Mouse (Mus musculus) v-Abl transformed pro-B cells (cell line): ENCODE data around the gene Hyls1.

Source experiments
- in situ Hi-C, 2 experiments: fragments of 400-800 bp; cut with MboI; formaldehyde crosslinking; loops; one replicate each; pipeline ENCODE4 v1.15.1; 2025; ENCODE audit not compliant: unreplicated experiment in 2 of 2

Gene Hyls1

DNA sequence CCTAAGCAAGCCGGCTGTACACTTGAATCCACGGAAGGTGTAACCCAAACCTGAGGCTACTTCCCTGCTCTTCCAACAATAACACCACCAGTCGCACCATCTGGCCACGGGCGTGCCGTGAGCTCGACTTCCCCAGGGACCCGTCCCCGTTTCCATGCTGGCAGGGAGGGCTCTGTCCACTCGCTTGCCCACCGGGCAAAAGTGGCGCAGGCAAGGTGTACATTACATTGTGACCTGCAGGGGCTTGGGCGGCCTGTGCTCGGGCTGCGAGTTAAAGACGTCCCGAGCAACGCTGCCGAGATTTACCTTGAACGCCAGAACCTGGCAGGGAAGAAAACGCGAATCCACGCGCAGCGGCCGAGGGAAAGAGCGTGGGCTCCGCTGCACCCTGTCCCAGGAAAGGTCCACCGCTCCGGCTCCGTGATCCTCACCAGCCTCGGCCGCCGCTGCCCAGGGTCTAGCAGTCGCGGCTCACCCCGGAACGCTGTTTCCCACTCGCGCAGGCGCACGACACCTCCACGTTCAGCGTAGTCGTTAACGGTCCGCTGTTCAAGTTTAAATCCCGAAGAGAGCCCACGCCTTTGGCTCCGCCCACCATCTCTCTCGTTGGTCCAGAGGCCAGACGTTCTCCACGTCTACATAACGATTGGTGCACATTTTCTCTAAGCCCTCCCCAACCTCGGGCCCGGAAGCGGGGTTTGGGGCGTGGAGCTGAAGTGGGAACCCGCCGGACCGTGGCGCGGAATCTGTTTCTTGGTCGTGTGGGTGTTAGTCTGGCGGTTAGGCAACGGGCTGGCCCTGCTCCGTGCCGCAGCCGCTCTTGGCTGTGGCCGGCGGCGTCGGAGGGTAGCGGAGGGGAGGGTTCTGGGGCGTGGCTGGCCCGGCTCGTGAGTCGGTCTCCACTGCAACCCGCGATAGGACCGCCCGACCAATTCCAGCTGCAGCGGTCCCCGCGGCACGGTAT, at the start of gene Hyls1, which contains the start of gene Pate2:
Hyls1 (minus strand) TSS at position 828 of the 964 bp plus-strand sequence.
Pate2 (plus strand) TSS at position 714 of the 964 bp plus-strand sequence.
- in situ Hi-C loops, result loop anchor here (10.0 to 25.0 kb wide), 5 partner anchors 365 to 1767 kb away; partner anchors contain the start of genes Ccdc15 (in 1 of the 2), Srpr (in 1 of the 2), Stt3a (in 1 of the 2) and Tirap (in 1 of the 2)

DNA sequence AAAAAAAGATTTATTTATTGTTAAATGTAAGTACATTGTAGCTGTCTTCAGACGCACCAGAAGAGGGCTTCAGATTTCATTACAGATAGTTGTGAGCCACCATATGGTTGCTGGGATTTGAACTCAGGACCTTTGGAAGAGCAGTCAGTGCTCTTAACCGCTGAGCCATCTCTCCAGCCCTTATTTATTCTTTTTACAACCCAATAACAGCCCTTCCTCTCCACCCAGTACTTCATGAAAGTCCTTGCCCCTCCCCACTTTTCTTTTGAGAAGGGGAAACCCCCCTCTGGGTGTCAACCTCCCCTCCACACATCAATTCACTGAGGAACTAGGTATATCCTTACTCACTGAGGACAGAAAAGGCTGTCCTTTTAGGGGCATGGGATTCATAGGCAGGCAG, 46.6 kb upstream of the Hyls1 start:
- in situ Hi-C loops, result loop anchor here (5.0 to 10.0 kb wide), 2 partner anchors 82 to 334 kb away; no protein-coding TSS in a partner anchor

- in situ Hi-C loops, result loop anchor here (5.0 to 10.0 kb wide), 2 partner anchors 79 to 82 kb away; no protein-coding TSS in a partner anchor
Measured at GRCm38 (mm10) chr9:35614005-35614404, 43.8 kb upstream of the Hyls1 start.

GRCm38 (mm10) chr9:35611841-35612240, 41.6 kb upstream of the Hyls1 start, which contains the start of gene Pate4:
Gene Pate4 (minus strand): TSS chr9:35611941.
- in situ Hi-C loops, result loop anchor here (5.0 to 10.0 kb wide), 2 partner anchors 77 to 80 kb away; no protein-coding TSS in a partner anchor

GRCm38 (mm10) chr9:35607647-35608405, 37.6 kb upstream of the Hyls1 start:
- in situ Hi-C loops, result no loop called here

GRCm38 (mm10) chr9:35592903-35593302, 22.7 kb upstream of the Hyls1 start:
- in situ Hi-C loops, result loop anchor here (25.0 kb wide), 1 partner anchor 1119 kb away; no protein-coding TSS in a partner anchor

DNA sequence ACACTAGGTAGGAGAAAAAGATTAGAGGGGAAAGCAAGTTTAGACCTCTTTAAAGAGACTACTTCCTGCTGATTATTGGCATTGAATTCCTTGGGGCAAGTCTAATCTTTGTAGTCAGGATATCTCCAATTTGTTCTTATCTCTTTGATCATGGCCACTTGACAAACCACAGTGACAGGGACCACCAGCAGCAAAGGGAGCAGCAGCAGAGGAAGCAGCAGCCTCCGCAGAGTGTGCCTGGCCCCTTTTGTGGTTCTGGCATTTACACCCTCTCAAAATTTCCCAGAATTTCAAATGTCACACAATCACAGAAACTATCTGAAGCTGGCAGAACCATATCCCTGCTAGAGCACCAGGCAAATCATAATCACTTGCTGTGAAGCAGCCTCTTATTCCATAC, 17.5 kb upstream of the Hyls1 start:
- in situ Hi-C loops, result loop anchor here (25.0 kb wide), 1 partner anchor 1125 kb away; no protein-coding TSS in a partner anchor

GRCm38 (mm10) chr9:35574416-35574815, 4.2 kb upstream of the Hyls1 start:
- in situ Hi-C loops, result loop anchor here (25.0 kb wide), 3 partner anchors 1188 to 1763 kb away; partner anchors contain the start of genes Ccdc15 (in 1 of the 2) and Stt3a (in 1 of the 2)

DNA sequence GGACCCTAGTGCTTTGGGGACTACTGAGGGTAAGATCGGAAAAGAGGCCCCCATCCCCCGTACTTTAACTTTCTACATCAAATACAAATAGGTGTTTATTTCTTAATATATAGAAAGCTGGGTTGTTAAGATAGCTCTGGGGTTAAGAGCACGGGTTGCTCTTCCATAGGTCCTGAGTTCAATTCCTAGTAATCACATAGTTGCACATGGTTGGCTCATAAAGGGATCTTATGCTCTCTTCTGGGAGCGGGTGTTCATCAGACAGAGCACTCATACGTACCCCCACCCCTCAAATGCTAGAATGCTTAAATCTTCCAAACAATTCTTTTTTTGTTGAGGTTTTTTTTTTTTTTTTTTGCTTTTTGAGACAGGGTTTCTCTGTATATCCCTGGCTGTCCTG, 465 bp upstream of the Hyls1 start:
- in situ Hi-C loops, result loop anchor here (25.0 kb wide), 3 partner anchors 1192 to 1767 kb away; partner anchors contain the start of genes Ccdc15 (in 1 of the 2) and Stt3a (in 1 of the 2)

DNA sequence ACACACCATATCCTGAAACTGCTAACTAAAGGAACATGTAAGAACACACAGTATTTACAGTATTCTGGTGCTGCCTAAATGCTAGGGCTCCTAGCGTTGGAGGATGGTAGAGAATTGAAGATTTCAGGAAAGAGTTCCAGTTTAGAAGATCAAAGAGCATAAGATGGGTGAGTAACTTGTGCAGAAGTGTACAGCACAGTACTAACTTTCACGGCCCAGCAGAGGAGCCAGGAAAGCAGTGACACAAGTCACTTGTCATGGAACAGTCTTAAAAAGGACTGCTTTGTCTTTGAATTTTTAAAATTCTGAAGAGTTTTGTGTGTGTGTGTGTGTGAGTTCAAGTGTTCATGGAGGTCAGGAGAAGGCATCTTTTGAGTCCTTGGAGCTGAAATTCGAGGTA, 2.2 kb downstream of the Hyls1 start:
- in situ Hi-C loops, result loop anchor here (10.0 to 25.0 kb wide), 5 partner anchors 363 to 1769 kb away; partner anchors contain the start of genes Ccdc15 (in 1 of the 2), Srpr (in 1 of the 2), Stt3a (in 1 of the 2) and Tirap (in 1 of the 2)

DNA sequence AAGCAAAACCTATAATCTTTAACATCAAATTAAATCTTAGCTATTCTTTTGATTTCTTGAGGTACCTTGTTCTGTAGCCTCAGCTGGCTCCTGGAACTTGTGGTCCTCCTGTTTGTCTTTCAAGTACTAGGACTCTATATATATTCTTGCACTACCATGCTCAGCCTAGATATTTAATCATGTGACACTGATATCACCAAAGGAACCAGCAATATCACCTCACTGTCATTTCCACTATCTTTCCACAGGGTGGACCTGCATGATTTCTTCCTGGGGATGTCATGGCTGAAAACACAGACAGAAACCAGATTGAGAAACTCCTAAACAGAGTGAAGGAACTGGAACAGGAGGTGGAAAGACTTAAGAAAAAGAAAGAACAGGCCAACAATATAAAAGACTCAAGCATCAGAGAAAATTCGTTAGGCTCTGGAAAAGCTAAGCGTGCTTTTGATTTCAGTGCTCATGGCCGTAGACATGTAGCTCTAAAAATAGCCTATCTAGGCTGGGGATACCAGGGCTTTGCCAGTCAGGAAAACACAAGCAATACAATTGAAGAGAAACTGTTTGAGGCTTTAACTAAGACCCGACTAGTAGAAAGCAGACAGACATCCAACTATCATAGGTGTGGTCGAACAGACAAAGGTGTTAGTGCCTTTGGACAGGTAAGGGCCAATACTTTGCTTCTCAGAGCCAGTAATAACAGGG, 5.5 kb downstream of the Hyls1 start:
- in situ Hi-C loops, result loop anchor here (10.0 to 25.0 kb wide), 5 partner anchors 360 to 1773 kb away; partner anchors contain the start of genes Ccdc15 (in 1 of the 2), Srpr (in 1 of the 2), Stt3a (in 1 of the 2) and Tirap (in 1 of the 2)

DNA sequence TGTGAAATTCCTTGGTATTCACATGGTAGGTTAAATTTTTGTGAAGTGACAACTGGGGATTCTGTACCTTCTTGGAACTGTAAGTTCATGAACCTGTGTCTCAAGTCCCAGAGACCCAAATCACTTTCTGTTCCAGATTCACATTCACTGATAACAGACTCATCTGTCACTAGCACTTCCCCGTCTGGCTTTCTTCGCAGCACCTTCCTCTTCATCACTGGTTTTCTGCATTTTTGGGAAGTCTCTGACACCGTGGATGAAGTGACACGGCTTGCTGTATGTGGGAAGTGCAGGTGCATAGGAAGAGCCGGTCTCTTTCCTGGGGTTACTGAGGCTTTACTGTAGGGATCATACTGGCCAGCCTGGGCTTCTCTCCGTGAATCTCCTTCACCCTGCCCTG, 8.6 kb downstream of the Hyls1 start:
- in situ Hi-C loops, result loop anchor here (10.0 to 25.0 kb wide), 5 partner anchors 357 to 1776 kb away; partner anchors contain the start of genes Ccdc15 (in 1 of the 2), Srpr (in 1 of the 2), Stt3a (in 1 of the 2) and Tirap (in 1 of the 2)

GRCm38 (mm10) chr9:35561076-35561475, 9.1 kb downstream of the Hyls1 start:
- in situ Hi-C loops, result loop anchor here (10.0 to 25.0 kb wide), 5 partner anchors 356 to 1776 kb away; partner anchors contain the start of genes Ccdc15 (in 1 of the 2), Srpr (in 1 of the 2), Stt3a (in 1 of the 2) and Tirap (in 1 of the 2)

DNA sequence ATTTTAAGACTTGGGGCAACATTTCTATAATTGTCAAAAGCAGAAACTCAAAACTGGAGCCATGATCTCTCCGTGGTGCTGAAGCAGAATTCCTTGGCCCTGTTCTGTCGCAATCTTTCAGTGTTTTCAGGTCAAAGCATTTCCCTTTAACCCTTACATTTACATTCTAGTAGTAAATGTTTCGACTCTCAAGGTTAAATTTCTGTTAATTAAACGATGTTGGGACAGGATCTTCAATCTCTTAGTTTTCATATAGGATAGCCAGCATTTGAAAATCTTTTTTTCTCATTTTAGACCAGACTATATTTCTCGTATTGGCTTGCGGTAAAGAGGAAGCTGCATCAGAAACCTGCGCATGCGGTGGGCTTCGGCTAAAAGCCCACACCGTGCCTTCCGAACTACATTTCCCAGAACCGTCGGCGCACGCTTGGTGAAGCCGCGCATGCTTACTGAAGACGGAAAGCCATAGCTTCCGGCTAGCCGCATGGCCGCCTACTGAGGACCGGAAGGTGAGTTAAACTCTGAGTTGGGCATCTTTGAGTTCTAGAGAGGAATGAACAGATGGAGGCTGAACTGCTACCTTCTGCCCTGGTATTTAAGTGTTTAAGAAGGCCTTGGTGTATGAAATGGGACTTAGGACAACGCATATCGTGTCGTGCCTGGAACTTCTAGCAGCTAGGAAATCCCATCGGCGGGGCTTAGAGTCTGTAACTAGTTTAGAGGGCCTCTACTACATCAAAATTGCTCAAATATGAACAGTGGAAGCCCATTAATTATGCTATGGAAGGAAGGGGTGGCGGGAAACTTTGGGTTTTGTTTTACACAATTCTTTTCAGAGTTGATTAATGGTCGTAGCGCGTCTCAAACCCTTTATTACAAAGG, 10.9 kb downstream of the Hyls1 start:
- in situ Hi-C loops, result loop anchor here (25.0 kb wide), 3 partner anchors 1203 to 1778 kb away; partner anchors contain the start of genes Ccdc15 (in 1 of the 2) and Stt3a (in 1 of the 2)

- in situ Hi-C loops, result loop anchor here (25.0 kb wide), 3 partner anchors 1204 to 1779 kb away; partner anchors contain the start of genes Ccdc15 (in 1 of the 2) and Stt3a (in 1 of the 2)
Measured at GRCm38 (mm10) chr9:35558257-35559008, 11.8 kb downstream of the Hyls1 start, which contains the start of the genes Ddx25 and Pus3. Gene Ddx25 (minus strand): TSS chr9:35558528. Gene Pus3 (plus strand): TSS chr9:35558595.

GRCm38 (mm10) chr9:35556494-35557102, 13.6 kb downstream of the Hyls1 start:
- in situ Hi-C loops, result loop anchor here (25.0 kb wide), 3 partner anchors 1206 to 1781 kb away; partner anchors contain the start of genes Ccdc15 (in 1 of the 2) and Stt3a (in 1 of the 2)
